Mouse (Mus musculus) E14TG2a.4 (cell line): ENCODE measurements around the gene Prex1.

Experiments used
- CTCF ChIP-seq: conservative IDR thresholded peaks from 2 replicates; pipeline ENCODE4 v1.5.1; 2014; ENCODE audit warnings: low read length
- NANOG ChIP-seq: IDR thresholded peaks from 2 replicates; pipeline ENCODE4 v1.6.1; 2014; ENCODE audit warnings: borderline replicate concordance, low read length, mixed read lengths
- POU5F1 ChIP-seq: IDR thresholded peaks from 2 replicates; pipeline ENCODE4 v1.6.1; 2014; ENCODE audit warnings: low read length, borderline replicate concordance

DNA sequence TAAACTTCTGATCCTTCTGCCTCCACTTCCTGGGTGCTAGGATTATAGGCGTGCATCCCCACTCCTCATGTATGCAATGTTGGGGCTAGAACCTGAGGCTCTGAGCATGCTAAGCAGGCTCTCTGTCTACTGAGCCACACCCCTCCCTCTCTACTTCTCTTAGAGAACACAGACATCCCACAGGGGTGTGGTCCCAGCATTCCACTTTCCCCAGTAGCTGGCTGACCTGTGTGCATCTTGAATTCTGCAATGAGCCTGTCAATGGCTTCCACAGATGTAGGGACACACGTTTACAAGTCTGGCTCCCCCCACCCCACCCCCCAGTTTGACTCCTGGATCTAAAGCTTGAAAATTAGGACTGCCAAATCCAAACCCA, 6.3 kb upstream of the Prex1 start:
- no peak for TF ChIP-seq CTCF
- TF ChIP-seq POU5F1 = no peak
- TF ChIP-seq NANOG = no peak
